Mouse (Mus musculus) hindbrain, embryonic 12.5 days (tissue): ENCODE data around the gene Cdon. TPM values are rescaled to one million over a fixed set of nuclear protein-coding genes. Genes with fewer than 3 reads are reported as not detected.

Experiments
- ATAC-seq: fragments of 200-750 bp; cut with Nextera tagmentation; 2 replicates; pipeline ENCODE4 v1.8.0; 2017; ENCODE audit warnings: moderate TSS enrichment; ENCODE audit not compliant: low FRiP score
- H3K27ac ChIP-seq: fragments of 300-500 bp; sonication (generic); 2 replicates; pipeline ENCODE4 v1.5.1; 2016; ENCODE audit warnings: mild to moderate bottlenecking
- H3K27me3 ChIP-seq: fragments of 300-500 bp; sonication (generic); 2 replicates; pipeline ENCODE4 v1.6.1; 2016; ENCODE audit warnings: mild to moderate bottlenecking
- H3K36me3 ChIP-seq: fragments of 300-500 bp; sonication (generic); 2 replicates; pipeline ENCODE4 v1.6.1; 2016; ENCODE audit warnings: mild to moderate bottlenecking
- H3K4me1 ChIP-seq: fragments of 300-500 bp; sonication (generic); 2 replicates; pipeline ENCODE4 v1.6.1; 2016
- H3K4me2 ChIP-seq: fragments of 300-500 bp; sonication (generic); replicated peaks from 2 replicates; pipeline ENCODE4 v1.6.1; 2016; ENCODE audit warnings: mild to moderate bottlenecking
- H3K4me3 ChIP-seq: fragments of 300-500 bp; sonication (generic); 2 replicates; pipeline ENCODE4 v1.5.1; 2016; ENCODE audit warnings: mild to moderate bottlenecking
- H3K9ac ChIP-seq: fragments of 300-500 bp; sonication (generic); 2 replicates; pipeline ENCODE4 v1.6.1; 2016; ENCODE audit warnings: mild to moderate bottlenecking, moderate library complexity
- H3K9me3 ChIP-seq: fragments of 300-500 bp; sonication (generic); replicated peaks from 2 replicates; pipeline ENCODE4 v1.6.1; 2016; ENCODE audit warnings: mild to moderate bottlenecking
- WGBS: fragments of 180-500 bp; shearing (Covaris S2); methylation state at CpG from one replicate; pipeline ENCODE4 v1.1.7; 2016; 5-methylcytosine and 5-hydroxymethylcytosine counted together
- polyA plus RNA-seq: library from polyadenylated mRNA; unstranded; fragments of >200 nt; fragmentation: Nextera tagmentation; extraction: Ambion mirVana; gene quantifications from 2 replicates; pipeline ENCODE4 v1.2.1, GENCODE M21; 2016

Cdon gene
- polyA plus RNA-seq, 1 experiment from 2014 or later: 21.5 TPM

GRCm38 (mm10) chr9:35535110-35535509 is 114.2 kb downstream of the Cdon start:
- no peak overlapping the region for H3K27ac ChIP-seq
- no peaks in the 10 kb centered on the region for H3K36me3 ChIP-seq
- no peak overlapping the region for H3K4me3 ChIP-seq
- H3K4me2 ChIP-seq: no peak overlapping the region
- 5% methylated on average over 2 of the region's 2 CpGs for WGBS
- 0 out of 2 replicates have a peak, but pooled peaks cover 7% of the 10 kb centered on the region for H3K4me1 ChIP-seq
- peaks cover 4% of the 10 kb centered on the region; the same call in 1 of the 2 replicates for H3K27me3 ChIP-seq
- ATAC-seq: peak; percentile 89
- H3K9me3 ChIP-seq: no peaks in the 10 kb centered on the region
- no peak overlapping the region for H3K9ac ChIP-seq

- Histone ChIP-seq H3K27ac (no peak overlapping the region), H3K9me3 (no peaks in the 10 kb centered on the region), H3K9ac (no peak overlapping the region), H3K27me3 (peaks cover 6% of the 10 kb centered on the region; the same call in 1 of the 2 replicates), H3K36me3 (no peaks in the 10 kb centered on the region), H3K4me2 (no peak overlapping the region), H3K4me1 (0 out of 2 replicates have a peak, but pooled peaks cover 7% of the 10 kb centered on the region), H3K4me3 (no peak overlapping the region)
- no peak for ATAC-seq
- 76% methylated on average over 4 of the region's 4 CpGs for WGBS
Measured at GRCm38 (mm10) chr9:35535876-35536275, 114.9 kb downstream of the Cdon start.

GRCm38 (mm10) chr9:35539001-35539750 is 118.2 kb downstream of the Cdon start:
- 0 out of 2 replicates have a peak, but pooled peaks cover 6% of the 10 kb centered on the region for H3K36me3 ChIP-seq

GRCm38 (mm10) chr9:35541024-35541423 is 120.1 kb downstream of the Cdon start:
- H3K9me3 ChIP-seq: no peaks in the 10 kb centered on the region
- 0 out of 2 replicates have a peak, but pooled peaks cover 7% of the 10 kb centered on the region for H3K4me1 ChIP-seq
- peak; percentile 51; the same call in 1 of the 2 replicates for ATAC-seq
- 0 out of 2 replicates have a peak, but pooled peaks cover 3% of the 10 kb centered on the region for H3K27me3 ChIP-seq
- no peak overlapping the region for H3K4me2 ChIP-seq
- 0 out of 2 replicates have a peak, but pooled peaks cover 13% of the 10 kb centered on the region for H3K36me3 ChIP-seq
- no peak overlapping the region for H3K27ac ChIP-seq
- no peak overlapping the region for H3K4me3 ChIP-seq
- no peak overlapping the region for H3K9ac ChIP-seq
- 86% methylated on average over 5 of the region's 5 CpGs for WGBS

More at GRCm38 (mm10) chr9:35539001-35539750, 118.2 kb downstream of the Cdon start:
- H3K4me1 ChIP-seq: 0 out of 2 replicates have a peak, but pooled peaks cover 7% of the 10 kb centered on the region
- no peak overlapping the region for H3K27ac ChIP-seq
- H3K27me3 ChIP-seq: 0 out of 2 replicates have a peak, but pooled peaks cover 3% of the 10 kb centered on the region
- H3K4me3 ChIP-seq: no peak overlapping the region
- 75% methylated on average over 13 of the region's 13 CpGs for WGBS
- H3K9me3 ChIP-seq: no peaks in the 10 kb centered on the region
- no peak overlapping the region for H3K9ac ChIP-seq
- no peak overlapping the region for H3K4me2 ChIP-seq
- no peak for ATAC-seq

GRCm38 (mm10) chr9:35541488-35541887 is 120.6 kb downstream of the Cdon start:
- no peak overlapping the region for H3K4me3 ChIP-seq
- 0 out of 2 replicates have a peak, but pooled peaks cover 7% of the 10 kb centered on the region for H3K4me1 ChIP-seq
- no peaks in the 10 kb centered on the region for H3K9me3 ChIP-seq
- 0 out of 2 replicates have a peak, but pooled peaks cover 3% of the 10 kb centered on the region for H3K27me3 ChIP-seq
- 0 out of 2 replicates have a peak, but pooled peaks cover 13% of the 10 kb centered on the region for H3K36me3 ChIP-seq
- no peak overlapping the region for H3K9ac ChIP-seq
- peak; percentile 72 for ATAC-seq
- WGBS: 8% methylated on average over 6 of the region's 6 CpGs
- no peak overlapping the region for H3K27ac ChIP-seq
- no peak overlapping the region for H3K4me2 ChIP-seq

- Histone ChIP-seq H3K9me3 (no peaks in the 10 kb centered on the region), H3K36me3 (0 out of 2 replicates have a peak, but pooled peaks cover 13% of the 10 kb centered on the region), H3K27ac (no peak overlapping the region), H3K9ac (no peak overlapping the region), H3K27me3 (0 out of 2 replicates have a peak, but pooled peaks cover 3% of the 10 kb centered on the region), H3K4me2 (no peak overlapping the region), H3K4me3 (no peak overlapping the region), H3K4me1 (0 out of 2 replicates have a peak, but pooled peaks cover 7% of the 10 kb centered on the region)
- WGBS: 76% methylated on average over 6 of the region's 6 CpGs
- ATAC-seq: no peak
Measured at GRCm38 (mm10) chr9:35541941-35542340, 121.0 kb downstream of the Cdon start.

- no peak overlapping the region for H3K4me2 ChIP-seq
- no peak overlapping the region for H3K27ac ChIP-seq
- 0 out of 2 replicates have a peak, but pooled peaks cover 3% of the 10 kb centered on the region for H3K4me1 ChIP-seq
- ATAC-seq: no peak
- no peak overlapping the region for H3K4me3 ChIP-seq
- 86% methylated on average over 14 of the region's 14 CpGs for WGBS
- H3K9ac ChIP-seq: no peak overlapping the region
- no peaks in the 10 kb centered on the region for H3K9me3 ChIP-seq
- 0 out of 2 replicates have a peak, but pooled peaks cover 13% of the 10 kb centered on the region for H3K36me3 ChIP-seq
- H3K27me3 ChIP-seq: 0 out of 2 replicates have a peak, but pooled peaks cover 3% of the 10 kb centered on the region
Measured at GRCm38 (mm10) chr9:35543099-35543860, 122.4 kb downstream of the Cdon start.

GRCm38 (mm10) chr9:35544666-35545065 is 123.7 kb downstream of the Cdon start:
- 80% methylated on average over 2 of the region's 2 CpGs for WGBS

GRCm38 (mm10) chr9:35545704-35546103 is 124.8 kb downstream of the Cdon start:
- Histone ChIP-seq H3K4me2 (no peak overlapping the region), H3K36me3 (0 out of 2 replicates have a peak, but pooled peaks cover 13% of the 10 kb centered on the region), H3K4me1 (no peaks in the 10 kb centered on the region), H3K9ac (no peak overlapping the region), H3K27ac (no peak overlapping the region), H3K9me3 (no peaks in the 10 kb centered on the region), H3K27me3 (0 out of 2 replicates have a peak, but pooled peaks cover 3% of the 10 kb centered on the region), H3K4me3 (no peak overlapping the region)
- 79% methylated on average over 12 of the region's 12 CpGs for WGBS
- no peak for ATAC-seq

More at GRCm38 (mm10) chr9:35544666-35545065, 123.7 kb downstream of the Cdon start:
- Histone ChIP-seq H3K9ac (no peak overlapping the region), H3K4me2 (no peak overlapping the region), H3K27me3 (0 out of 2 replicates have a peak, but pooled peaks cover 3% of the 10 kb centered on the region), H3K36me3 (0 out of 2 replicates have a peak, but pooled peaks cover 13% of the 10 kb centered on the region), H3K27ac (no peak overlapping the region), H3K4me3 (no peak overlapping the region), H3K9me3 (no peaks in the 10 kb centered on the region), H3K4me1 (no peaks in the 10 kb centered on the region)
- no peak for ATAC-seq

GRCm38 (mm10) chr9:35546745-35547144 is 125.8 kb downstream of the Cdon start:
- no peak overlapping the region for H3K27ac ChIP-seq
- 82% methylated on average over 9 of the region's 9 CpGs for WGBS
- no peak for ATAC-seq

GRCm38 (mm10) chr9:35548455-35548854 is 127.5 kb downstream of the Cdon start:
- H3K27me3 ChIP-seq: no peaks in the 10 kb centered on the region
- WGBS: 87% methylated on average over 9 of the region's 9 CpGs
- no peaks in the 10 kb centered on the region for H3K4me1 ChIP-seq
- no peak for ATAC-seq
- no peak overlapping the region for H3K4me2 ChIP-seq
- H3K4me3 ChIP-seq: no peak overlapping the region
- H3K27ac ChIP-seq: no peak overlapping the region
- no peak overlapping the region for H3K9ac ChIP-seq
- no peaks in the 10 kb centered on the region for H3K9me3 ChIP-seq
- 0 out of 2 replicates have a peak, but pooled peaks cover 9% of the 10 kb centered on the region for H3K36me3 ChIP-seq

More at GRCm38 (mm10) chr9:35546745-35547144, 125.8 kb downstream of the Cdon start:
- H3K36me3 ChIP-seq: 0 out of 2 replicates have a peak, but pooled peaks cover 13% of the 10 kb centered on the region
- no peaks in the 10 kb centered on the region for H3K27me3 ChIP-seq
- no peak overlapping the region for H3K4me3 ChIP-seq
- no peaks in the 10 kb centered on the region for H3K4me1 ChIP-seq
- no peak overlapping the region for H3K4me2 ChIP-seq
- H3K9ac ChIP-seq: no peak overlapping the region
- no peaks in the 10 kb centered on the region for H3K9me3 ChIP-seq
